Mouse (Mus musculus) 3134 (cell line): ENCODE data around the gene Tlr5.

Experiments used
- DNase-seq: peaks from one replicate; pipeline ENCODE4 v3.0.0-alpha.2; 2011; ENCODE audit warnings: low spot score; ENCODE audit not compliant: insufficient read length; ENCODE audit errors: extremely low read depth

Tlr5 gene

GRCm38 (mm10) chr1:182987801-182988200 is 33.2 kb downstream of the Tlr5 start:
- no peak for DNase-seq

GRCm38 (mm10) chr1:182988646-182989045 is 34.1 kb downstream of the Tlr5 start:
- no peak for DNase-seq

- no peak for DNase-seq
Observed at GRCm38 (mm10) chr1:182990092-182990762, 35.6 kb downstream of the Tlr5 start.

GRCm38 (mm10) chr1:182991002-182991778 is 36.6 kb downstream of the Tlr5 start:
- DNase-seq: peak; percentile 50
